Mouse (Mus musculus): ENCODE results near the gene Nutf2. TPM values are rescaled to one million over a fixed set of nuclear protein-coding genes. Genes with fewer than 3 reads are reported as not detected.

Nutf2 gene
- polyA plus RNA-seq, 1 experiment, result 14.5 TPM

DNA sequence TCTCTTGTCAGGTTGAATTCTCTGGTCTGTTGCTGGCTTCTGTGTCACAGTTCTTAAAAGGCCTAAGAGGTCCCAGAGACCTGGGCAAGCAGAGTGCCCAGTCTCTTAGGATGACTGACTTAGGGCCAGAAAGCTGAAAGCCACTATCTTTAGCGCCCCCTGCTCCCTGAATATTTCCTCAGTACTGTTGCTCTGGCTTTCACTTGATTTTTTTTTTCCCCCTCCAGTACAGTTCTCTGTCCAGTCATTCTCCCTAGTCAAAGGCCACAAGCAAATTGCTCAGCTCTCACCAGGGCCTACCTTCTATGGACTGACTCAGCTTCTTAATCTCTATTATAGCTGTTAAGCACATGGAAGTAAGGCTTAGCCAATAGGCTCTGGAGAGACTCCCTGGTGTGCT is 1.6 kb downstream of the Nutf2 start:
- TF ChIP-seq POLR2A (IDR thresholded peaks at IDR 0.05; ENCODE audit: low read depth, low read length), result no peak
- TF ChIP-seq CTCF (IDR thresholded peaks at IDR 0.05; ENCODE audit: extremely low read depth, insufficient read depth, insufficient read length, insufficient replicate concordance), result no peak
- no peak for DNase-seq (ENCODE audit: low read depth in 1 of 2, low spot score in 2 of 2)
- Histone ChIP-seq H3K4me3 (ENCODE audit: extremely low read depth, insufficient read depth, insufficient read length) (no peak overlapping the region), H3K36me3 (ENCODE audit: control insufficient read depth, insufficient read depth, low read length) (peaks cover 1% of the 10 kb centered on the region; the same call in 1 of the 2 replicates), H3K27me3 (ENCODE audit: control insufficient read depth, insufficient read depth, low read length) (no peaks in the 10 kb centered on the region), H3K4me1 (ENCODE audit: control insufficient read depth, insufficient read depth, insufficient read length) (peaks cover 5% of the 10 kb centered on the region), H3K27ac (ENCODE audit: insufficient read depth, low read length) (no peak overlapping the region)
- WGBS, result 5% methylated on average over 1 of the region's 1 CpGs

DNA sequence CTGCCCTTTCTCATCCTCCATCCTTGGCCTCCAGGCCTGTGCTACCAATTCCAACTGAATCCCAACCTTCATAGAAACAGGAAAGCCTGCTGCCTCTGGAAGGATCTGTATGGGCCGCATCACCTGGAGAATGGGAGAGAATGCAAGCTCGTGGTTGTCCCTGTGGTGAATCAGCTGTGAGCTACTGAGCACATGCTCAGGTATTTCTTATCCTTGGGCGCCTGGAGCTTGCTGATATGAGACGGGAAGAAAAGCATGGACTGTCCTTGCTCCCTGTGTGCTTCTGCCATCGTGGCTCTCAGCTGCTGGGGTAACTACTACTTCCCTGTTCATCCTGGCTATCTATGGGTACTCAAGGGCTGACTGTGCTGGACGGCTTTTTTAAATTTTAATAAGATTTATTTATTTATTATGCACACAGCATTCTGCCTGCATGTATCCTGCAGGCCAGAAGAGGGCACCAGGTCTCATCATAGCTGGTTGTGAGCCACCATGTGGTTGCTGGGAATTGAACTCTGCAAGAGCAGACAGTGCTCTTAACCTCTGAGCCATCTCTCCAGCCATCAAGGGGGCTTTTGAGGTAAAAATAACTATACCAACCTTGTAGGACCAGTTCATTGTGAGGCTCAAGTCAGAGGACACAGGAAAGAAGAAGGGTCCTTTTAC is 6.1 kb downstream of the Nutf2 start:
- Histone ChIP-seq H3K36me3 (ENCODE audit: control insufficient read depth, insufficient read depth, low read length) (peaks cover 1% of the 10 kb centered on the region), H3K27ac (ENCODE audit: insufficient read depth, low read length) (no peak overlapping the region)
- WGBS, result 78% methylated on average over 6 of the region's 6 CpGs

DNA sequence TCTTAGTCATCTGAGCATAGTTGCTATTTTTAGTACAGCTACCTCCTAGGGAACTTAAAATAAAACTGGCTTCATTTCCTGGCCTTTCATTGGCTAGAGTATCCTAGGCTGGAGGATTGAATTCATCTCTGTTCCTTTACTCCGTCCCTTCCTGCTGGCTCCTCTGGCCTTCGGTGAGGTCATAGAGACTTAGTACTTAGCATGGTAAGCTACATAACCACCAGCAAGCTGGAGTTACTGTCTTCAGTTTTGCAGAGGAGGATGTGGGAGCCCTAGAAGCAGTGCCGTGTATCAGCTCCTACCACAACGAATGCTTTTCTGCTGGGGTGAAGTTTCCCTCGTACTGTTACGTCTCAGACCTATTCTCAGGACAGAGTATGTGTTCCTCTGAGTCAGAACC is 13.9 kb downstream of the Nutf2 start:
- TF ChIP-seq POLR2A (IDR thresholded peaks at IDR 0.05; ENCODE audit: low read depth, low read length) (no peak), CTCF (IDR thresholded peaks at IDR 0.05; ENCODE audit: extremely low read depth, insufficient read depth, insufficient read length, insufficient replicate concordance) (no peak)
- Histone ChIP-seq H3K27ac (ENCODE audit: insufficient read depth, low read length) (no peak overlapping the region), H3K4me1 (ENCODE audit: control insufficient read depth, insufficient read depth, insufficient read length) (no peaks in the 10 kb centered on the region), H3K4me3 (ENCODE audit: extremely low read depth, insufficient read depth, insufficient read length) (no peak overlapping the region), H3K36me3 (ENCODE audit: control insufficient read depth, insufficient read depth, low read length) (peaks cover 16% of the 10 kb centered on the region), H3K27me3 (ENCODE audit: control insufficient read depth, insufficient read depth, low read length) (no peaks in the 10 kb centered on the region)
- no peak for DNase-seq (ENCODE audit: low read depth in 1 of 2, low spot score in 2 of 2)
- 85% methylated on average over 6 of the region's 6 CpGs for WGBS

More for the DNA sequence above, 6.1 kb downstream of the Nutf2 start:
- Histone ChIP-seq H3K4me1 (ENCODE audit: control insufficient read depth, insufficient read depth, insufficient read length) (peaks cover under 1% of the 10 kb centered on the region; the same call in 1 of the 2 replicates), H3K4me3 (ENCODE audit: extremely low read depth, insufficient read depth, insufficient read length) (no peak overlapping the region), H3K27me3 (ENCODE audit: control insufficient read depth, insufficient read depth, low read length) (no peaks in the 10 kb centered on the region)
- TF ChIP-seq CTCF (IDR thresholded peaks at IDR 0.05; ENCODE audit: extremely low read depth, insufficient read depth, insufficient read length, insufficient replicate concordance) (no peak), POLR2A (IDR thresholded peaks at IDR 0.05; ENCODE audit: low read depth, low read length) (no peak)
- DNase-seq (ENCODE audit: low read depth in 1 of 2, low spot score in 2 of 2), result no peak

DNA sequence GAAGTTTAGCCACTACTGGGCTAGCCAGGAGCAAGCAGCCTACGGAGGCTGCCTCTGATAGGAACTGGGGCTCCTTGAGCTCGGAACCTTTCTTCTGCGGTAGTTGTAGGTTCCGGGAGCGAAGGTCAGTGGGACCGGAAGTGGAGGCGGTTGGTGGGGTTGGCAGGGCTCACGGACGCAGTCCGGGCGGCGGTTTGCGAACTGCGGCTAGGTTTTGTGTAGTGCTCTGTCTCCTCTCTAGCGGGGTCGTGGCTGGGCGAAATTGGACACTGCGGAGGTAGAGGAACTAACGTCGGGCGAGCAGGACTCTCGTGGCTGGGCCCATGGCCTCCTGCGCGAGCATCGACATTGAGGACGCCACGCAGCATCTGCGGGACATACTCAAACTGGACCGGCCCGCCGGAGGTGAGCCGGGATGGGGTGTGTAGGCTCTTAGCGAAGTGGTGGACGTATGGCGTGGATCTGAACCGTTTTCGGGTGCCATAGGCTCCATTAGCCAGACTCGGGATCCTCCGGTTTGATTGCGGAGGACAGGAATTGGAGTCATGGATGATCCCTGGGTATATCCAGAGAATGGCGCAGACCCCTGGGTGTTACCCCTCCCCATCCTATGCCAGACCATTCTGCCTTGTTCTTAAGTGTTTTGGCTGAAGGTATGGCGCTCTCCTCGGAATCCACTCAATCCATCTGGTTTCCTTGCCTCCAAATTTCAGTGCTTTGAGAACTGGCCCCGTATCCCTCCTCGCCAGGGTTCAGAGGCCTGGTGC is 20.6 kb downstream of the Nutf2 start, which contains the start of gene Edc4:
Edc4 (plus strand) TSS at position 128 of the 767 bp plus-strand sequence.
- TF ChIP-seq POLR2A (IDR thresholded peaks at IDR 0.05; ENCODE audit: low read depth, low read length) (peak; percentile 86), CTCF (IDR thresholded peaks at IDR 0.05; ENCODE audit: extremely low read depth, insufficient read depth, insufficient read length, insufficient replicate concordance) (no peak)
- Histone ChIP-seq H3K27ac (ENCODE audit: insufficient read depth, low read length) (peak within 1 kb of the TSS; percentile 28), H3K27me3 (ENCODE audit: control insufficient read depth, insufficient read depth, low read length) (no peaks in the 10 kb centered on the region), H3K36me3 (ENCODE audit: control insufficient read depth, insufficient read depth, low read length) (peaks cover 21% of the 10 kb centered on the region), H3K4me3 (ENCODE audit: extremely low read depth, insufficient read depth, insufficient read length) (peak within 1 kb of the TSS; percentile 70), H3K4me1 (ENCODE audit: control insufficient read depth, insufficient read depth, insufficient read length) (peaks cover 3% of the 10 kb centered on the region; the same call in 1 of the 2 replicates)
- peak; percentile 76 to 78 for DNase-seq (ENCODE audit: low read depth in 1 of 2, low spot score in 2 of 2)
- WGBS, result under 1% methylated on average over 45 of the region's 45 CpGs

DNA sequence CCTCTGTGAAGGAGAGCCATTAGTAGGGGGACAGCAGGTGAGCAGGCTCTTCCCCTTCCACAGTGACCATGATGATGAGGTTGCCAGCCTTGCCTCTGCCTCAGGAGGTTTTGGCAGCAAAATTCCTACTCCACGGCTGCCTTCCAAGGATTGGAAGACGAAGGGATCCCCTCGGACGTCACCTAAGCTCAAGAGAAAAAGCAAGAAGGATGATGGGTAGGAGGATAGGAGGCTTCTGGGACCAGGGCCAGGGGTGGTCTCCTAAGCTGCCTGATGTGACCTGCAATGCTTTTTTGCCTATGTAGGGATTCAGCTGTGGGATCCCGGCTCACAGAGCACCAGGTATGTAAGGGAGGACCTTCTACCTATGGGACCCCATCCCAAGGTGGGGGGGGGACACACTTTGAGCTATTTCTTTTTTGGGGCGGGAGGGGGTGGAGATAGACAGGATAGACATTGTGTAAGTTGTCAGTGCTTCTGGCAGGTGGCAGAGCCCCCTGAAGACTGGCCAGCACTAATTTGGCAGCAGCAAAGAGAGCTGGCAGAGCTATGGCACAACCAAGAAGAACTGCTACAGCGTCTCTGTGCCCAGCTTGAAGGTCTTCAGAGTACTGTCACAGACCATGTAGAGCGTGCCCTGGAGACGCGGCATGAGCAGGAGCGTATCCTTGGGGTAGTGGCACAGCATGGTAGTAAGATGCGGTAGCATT is 29.5 kb downstream of the Nutf2 start:
- peaks cover 70% of the 10 kb centered on the region for H3K36me3 ChIP-seq (ENCODE audit: control insufficient read depth, insufficient read depth, low read length)
- WGBS, result 97% methylated on average over 12 of the region's 12 CpGs

DNA sequence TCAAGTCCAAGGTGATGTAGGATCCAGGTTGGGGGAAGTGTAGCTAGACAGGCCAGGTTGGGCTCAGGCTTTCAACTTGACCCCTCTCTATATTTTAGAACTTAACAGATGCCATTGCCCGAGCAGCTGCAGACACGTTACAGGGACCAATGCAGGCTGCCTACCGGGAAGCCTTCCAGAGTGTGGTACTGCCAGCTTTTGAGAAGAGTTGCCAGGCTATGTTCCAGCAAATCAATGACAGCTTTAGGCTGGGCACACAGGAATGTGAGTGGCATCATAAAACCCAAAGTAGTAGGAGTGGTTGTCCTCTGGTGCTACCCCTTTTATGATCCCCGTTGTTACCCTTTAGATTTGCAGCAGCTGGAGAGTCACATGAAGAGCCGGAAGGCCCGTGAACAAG is 30.5 kb downstream of the Nutf2 start:
- H3K4me3 ChIP-seq (ENCODE audit: extremely low read depth, insufficient read depth, insufficient read length), result no peak overlapping the region
- whole genome bisulfite sequencing, result 92% methylated on average over 6 of the region's 6 CpGs
- no peaks in the 10 kb centered on the region for H3K4me1 ChIP-seq (ENCODE audit: control insufficient read depth, insufficient read depth, insufficient read length)
- no peak for DNase-seq (ENCODE audit: low read depth in 1 of 2, low spot score in 2 of 2)
- no peak for TF ChIP-seq POLR2A (IDR thresholded peaks at IDR 0.05; ENCODE audit: low read depth, low read length)
- no peak for TF ChIP-seq CTCF (IDR thresholded peaks at IDR 0.05; ENCODE audit: extremely low read depth, insufficient read depth, insufficient read length, insufficient replicate concordance)
- no peak overlapping the region for H3K27ac ChIP-seq (ENCODE audit: insufficient read depth, low read length)
- H3K36me3 ChIP-seq (ENCODE audit: control insufficient read depth, insufficient read depth, low read length), result peaks cover 64% of the 10 kb centered on the region
- no peaks in the 10 kb centered on the region for H3K27me3 ChIP-seq (ENCODE audit: control insufficient read depth, insufficient read depth, low read length)

More for the DNA sequence above, 29.5 kb downstream of the Nutf2 start:
- H3K4me1 ChIP-seq (ENCODE audit: control insufficient read depth, insufficient read depth, insufficient read length), result no peaks in the 10 kb centered on the region
- no peak overlapping the region for H3K4me3 ChIP-seq (ENCODE audit: extremely low read depth, insufficient read depth, insufficient read length)
- no peak for DNase-seq (ENCODE audit: low read depth in 1 of 2, low spot score in 2 of 2)
- TF ChIP-seq CTCF (IDR thresholded peaks at IDR 0.05; ENCODE audit: extremely low read depth, insufficient read depth, insufficient read length, insufficient replicate concordance) (no peak), POLR2A (IDR thresholded peaks at IDR 0.05; ENCODE audit: low read depth, low read length) (no peak)
- no peak overlapping the region for H3K27ac ChIP-seq (ENCODE audit: insufficient read depth, low read length)
- H3K27me3 ChIP-seq (ENCODE audit: control insufficient read depth, insufficient read depth, low read length), result no peaks in the 10 kb centered on the region
